Mouse (Mus musculus) cerebellum, adult 9-11 months (tissue): ENCODE results near the gene Ppm1h.
A peak's percentile ranks its signal among the peaks of the same experiment; 100 is the strongest.

Experiments
- DNase-seq: peaks from one replicate; pipeline ENCODE4 v3.0.0; 2022

Ppm1h gene

DNA sequence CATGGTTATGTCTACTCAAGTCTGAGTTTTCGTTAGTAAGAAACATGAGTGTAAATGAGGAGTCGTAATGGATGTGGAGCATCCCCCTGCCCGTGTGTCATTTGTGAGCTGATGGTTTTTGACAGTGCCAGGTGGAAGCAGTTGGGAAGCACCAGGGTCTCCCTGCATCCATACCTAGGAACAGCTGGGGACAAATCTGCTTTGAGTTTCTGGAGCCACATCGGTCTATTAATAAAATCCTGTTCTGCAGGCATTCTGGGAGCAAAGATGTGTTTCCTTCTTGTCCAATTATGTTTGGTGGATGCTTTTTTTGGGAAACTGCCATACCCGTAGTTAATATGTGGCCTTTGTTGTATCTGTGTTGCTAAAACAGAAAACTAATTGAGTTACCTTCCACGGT is 26.9 kb downstream of the Ppm1h start:
- no peak for DNase-seq

DNA sequence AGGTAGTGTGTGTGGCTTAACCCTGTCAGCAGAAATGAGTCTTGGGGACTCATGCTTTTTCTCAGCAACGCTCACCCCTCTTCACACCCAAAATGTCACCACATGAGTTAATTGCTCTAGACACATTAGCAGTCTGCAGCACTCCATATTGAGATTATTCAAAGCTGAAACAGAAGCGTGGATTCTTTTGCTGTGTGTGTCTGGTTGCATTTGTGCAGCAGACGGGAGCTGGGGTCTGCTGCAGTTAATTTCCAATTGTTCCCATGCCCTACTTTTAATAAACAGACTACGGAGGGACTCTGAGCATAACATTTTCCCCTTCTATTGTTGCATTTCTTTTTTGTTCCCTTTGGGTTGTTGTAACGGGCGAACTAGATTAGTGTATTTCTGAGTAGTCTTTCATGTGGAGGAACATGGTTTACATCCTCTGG is 32.8 kb downstream of the Ppm1h start:
- no peak for DNase-seq

DNA sequence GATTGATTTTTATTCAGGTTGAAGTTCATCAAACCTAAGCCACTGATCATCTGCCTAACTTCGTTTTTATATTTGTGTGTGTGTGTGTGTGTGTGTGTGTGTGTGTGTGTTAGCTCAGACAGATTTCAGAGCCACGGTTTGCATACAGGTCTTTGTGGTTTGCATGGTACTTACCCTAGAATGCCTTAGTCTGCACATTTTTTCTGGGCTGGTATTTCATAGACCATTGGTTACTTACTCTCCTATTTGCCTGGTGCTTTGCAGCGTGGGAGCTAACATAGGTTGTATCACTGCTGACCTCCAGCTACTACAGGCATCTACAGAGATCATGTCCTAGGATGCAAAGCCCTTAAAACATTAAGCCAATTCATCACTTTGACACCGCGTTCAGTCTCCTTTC is 33.7 kb downstream of the Ppm1h start:
- no peak for DNase-seq

DNA sequence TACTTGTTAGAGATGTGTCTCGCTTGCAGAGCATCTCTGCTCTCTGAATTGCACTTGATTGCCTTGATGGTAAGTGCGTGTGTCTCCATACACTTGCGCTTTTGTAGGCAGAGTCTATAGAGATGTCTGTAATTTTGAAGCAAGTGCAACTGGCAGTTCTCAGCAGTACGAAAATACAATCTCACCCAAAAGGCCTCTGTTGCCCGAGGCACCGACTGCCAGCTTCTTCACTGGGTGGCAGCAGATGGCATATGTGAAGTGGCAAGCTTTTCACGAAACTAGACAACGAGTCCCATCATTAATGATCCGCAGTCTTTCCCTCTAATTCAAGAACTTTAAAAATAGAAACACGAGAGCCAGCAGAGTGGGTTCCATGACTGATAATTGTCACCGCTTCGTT is 37.3 kb downstream of the Ppm1h start:
- DNase-seq, result peak; percentile 74

DNA sequence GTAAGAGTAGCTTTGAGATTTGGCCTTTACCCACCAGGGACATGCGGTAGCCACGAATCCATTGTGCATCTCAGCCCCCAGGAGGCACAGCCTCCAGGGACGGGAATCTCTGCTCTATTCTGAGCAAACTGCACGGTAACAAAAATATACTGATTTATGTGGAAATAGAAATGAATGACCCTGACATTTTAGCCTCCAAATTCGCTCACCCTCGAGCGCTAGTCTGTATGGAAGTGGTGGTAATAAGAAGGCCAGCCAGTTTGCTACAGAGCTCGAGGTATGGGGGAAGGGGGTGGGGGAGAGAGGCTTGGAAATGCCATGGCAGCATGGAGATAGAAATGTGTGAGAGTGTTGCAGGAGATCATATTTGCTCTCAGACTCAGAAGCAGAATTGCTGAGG is 37.7 kb downstream of the Ppm1h start:
- DNase-seq, result no peak

DNA sequence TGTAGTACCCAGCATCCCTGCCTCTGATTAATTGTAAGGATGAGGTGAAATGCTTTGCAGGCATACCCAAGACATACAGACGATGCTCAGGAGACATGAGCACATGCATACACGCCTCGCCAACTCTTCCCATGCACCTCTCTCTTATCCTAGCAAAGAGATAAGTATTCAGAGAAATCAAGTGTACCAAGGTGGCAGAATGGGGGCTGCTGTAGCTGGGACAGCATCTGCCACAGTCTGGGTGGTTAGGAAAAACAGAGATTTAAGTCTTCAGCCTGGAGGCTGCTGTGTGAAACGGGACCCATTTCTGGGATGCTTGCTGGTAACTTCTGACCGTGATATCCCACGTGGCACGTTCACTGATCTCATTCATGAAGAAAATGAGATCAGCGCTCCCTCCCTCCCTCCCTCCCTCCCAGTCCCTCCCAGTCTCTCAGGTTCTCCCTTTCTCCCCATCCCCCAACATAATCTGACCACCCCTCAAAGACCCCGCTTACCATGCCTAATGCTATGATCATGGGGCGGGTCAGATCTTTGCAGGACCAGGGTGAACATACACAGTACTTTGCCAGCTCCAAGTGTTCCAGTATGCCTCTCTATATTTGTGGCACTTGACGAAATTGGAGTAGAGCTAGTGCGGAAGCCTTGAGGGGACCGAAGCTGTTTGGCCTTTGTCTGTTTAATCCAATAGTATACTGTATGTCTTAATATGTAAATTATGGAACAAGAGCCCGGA is 38.3 kb downstream of the Ppm1h start:
- no peak for DNase-seq

DNA sequence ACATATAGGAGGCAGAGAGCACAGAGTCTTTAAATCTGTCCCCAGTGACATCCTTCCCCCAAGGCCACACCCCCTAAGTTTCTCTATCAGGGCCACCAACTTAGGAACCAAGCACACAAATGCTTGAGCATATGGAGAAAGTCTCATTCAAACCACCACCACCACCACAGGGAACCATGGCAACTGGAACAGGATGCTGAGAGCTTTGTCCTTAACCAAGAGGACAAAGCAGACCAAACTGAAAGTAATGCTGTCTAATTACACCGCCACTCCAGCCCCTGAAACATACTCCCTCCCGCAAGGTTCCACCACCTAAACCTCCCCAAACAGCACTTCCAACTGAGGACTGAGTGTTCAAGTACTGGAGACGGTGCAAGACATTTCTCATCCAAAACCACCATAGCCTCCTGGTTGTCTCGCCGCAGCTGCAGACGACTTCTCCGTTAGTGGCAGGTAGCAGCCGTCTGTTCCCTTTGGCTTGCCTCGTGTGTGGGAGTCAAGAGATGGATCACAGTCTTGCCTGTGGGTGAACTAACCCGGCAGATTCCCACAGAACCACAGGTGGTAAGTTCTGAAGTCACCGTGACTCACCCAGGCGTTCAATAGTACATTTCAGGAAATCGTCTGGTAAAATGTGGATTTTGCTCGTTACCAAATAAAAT is 39.3 kb downstream of the Ppm1h start:
- peak; percentile 57 for DNase-seq

DNA sequence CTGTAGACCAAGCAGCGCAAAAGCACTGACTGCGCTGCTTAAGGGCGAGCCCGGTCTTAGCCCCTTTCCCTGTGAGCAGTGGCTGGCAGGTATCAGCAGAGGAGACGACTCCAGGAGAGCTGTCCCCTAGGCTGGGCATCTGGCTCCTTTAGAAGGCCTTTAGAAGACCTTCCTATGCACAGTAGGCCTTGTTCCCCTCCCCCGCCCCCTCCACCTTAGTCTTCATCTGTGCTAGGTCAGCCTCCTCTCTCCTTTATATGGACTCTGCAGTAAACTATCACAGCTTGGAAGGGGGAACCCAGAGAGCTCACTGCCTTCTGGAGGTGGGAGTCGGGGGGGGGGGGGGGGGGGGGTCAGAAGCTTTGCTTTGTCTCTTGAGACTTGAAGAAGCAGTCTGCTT is 40.4 kb downstream of the Ppm1h start:
- DNase-seq, result no peak

DNA sequence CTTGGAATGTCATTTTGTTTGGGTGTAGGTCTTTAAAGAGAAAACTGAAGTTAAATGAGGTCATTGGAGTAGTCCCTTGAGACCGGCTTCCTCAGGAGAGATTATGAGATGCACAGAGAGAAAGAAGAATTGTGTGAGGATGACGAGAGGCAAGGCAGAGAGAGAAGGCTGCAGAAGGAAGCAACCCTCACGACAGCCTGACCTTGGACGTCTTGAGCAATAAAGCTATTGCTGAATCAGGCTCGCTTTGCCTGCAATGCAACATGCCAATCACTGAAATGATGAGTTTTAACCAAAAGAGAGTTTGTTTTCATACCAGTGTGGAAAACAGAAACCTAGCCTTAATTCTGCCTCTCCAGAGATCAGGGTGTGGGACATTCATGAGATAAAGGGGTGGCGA is 43.5 kb downstream of the Ppm1h start:
- no peak for DNase-seq

DNA sequence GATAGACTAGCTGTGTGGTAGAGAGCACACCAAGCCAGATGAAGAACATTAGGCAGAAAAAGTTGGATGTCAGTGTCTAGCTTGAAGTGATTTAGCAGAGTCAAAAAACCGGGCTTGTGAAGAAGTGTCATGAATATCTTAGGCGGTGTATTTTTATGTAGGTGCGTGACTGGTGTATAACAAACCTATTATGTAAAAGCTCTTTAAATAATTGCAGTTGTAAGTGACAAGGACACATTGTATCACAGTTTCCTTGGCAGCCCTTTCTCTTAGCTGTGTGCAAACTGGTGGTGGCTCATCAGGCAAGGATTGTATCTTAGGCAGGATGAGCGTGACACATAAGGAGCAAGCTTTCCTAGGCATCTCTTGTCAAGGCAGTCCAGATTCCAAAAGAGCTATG is 46.1 kb downstream of the Ppm1h start:
- no peak for DNase-seq

DNA sequence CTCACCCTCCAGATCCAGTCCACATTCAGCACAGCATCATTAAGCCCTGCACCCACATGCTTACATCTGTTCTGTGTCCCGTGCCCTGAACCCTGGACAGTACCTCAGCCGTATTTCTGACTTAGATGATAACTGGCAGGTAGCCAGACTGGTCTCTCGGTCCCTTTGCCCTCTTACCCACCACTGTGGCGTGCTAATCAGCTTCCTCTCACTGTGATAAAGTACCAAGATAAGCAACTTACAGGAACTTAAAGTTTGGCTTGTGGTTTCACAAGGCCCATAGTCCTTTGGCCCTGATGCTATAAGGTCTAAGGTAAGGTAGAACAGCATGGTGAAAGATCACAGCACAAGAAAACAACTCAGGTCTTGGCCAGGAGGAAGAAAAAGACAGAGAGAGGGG is 48.7 kb downstream of the Ppm1h start:
- DNase-seq, result no peak

DNA sequence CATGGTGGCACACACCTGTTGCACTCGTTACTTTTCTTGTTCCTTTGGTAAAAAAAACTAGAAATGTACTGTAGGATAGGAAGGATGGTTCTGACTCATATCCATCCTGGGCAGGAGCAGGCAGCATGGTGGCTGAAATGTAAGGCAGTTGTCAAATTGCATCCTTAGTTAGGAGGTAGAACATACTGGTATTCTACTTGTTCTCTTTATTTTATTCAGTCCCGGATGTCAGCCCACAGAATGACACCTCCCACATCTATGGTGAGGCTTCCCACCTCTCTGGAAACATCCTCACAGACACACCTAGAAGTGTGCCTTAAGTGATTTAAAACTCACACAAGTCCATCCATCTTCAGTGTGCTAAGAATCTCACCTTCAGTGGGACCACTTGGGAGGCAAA is 49.6 kb downstream of the Ppm1h start:
- DNase-seq, result no peak

DNA sequence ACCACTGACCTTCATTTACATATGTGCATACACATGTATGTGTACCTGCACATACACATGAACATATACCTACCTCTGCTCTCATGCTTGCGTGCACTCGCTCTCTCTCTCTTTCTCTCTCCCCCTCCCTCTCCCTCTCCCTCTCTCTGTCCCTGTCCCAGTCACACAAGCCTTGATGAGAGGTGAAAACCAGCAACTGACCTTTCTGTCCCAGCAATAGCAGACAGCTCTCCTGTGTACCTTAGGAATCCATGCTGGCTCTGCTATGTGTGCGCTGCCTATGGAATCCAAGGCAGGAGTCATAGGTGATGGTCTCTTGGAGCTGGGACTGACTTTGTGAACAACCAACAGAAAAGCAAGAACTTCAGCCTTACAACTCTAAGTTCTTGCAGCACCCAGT is 53.6 kb downstream of the Ppm1h start:
- DNase-seq, result no peak

DNA sequence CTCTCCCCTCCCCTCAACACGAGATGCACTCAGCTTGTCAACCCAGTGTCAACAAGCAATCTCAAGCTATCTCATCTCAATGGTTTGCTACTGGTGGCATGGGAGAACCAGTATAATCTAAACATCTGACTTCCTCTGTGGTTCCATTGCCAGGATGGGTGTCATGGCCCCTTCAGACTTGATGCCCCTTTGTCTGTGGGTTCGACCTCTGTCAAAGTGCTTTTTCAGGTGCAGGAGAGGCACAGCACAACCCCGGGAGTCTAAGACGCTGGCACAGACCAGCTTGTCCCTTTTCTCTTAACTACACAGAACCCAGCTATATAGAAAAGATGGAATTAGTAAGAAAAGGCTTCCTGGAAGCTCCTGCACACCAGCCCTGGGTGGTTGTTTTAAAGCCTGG is 56.0 kb downstream of the Ppm1h start:
- no peak for DNase-seq

DNA sequence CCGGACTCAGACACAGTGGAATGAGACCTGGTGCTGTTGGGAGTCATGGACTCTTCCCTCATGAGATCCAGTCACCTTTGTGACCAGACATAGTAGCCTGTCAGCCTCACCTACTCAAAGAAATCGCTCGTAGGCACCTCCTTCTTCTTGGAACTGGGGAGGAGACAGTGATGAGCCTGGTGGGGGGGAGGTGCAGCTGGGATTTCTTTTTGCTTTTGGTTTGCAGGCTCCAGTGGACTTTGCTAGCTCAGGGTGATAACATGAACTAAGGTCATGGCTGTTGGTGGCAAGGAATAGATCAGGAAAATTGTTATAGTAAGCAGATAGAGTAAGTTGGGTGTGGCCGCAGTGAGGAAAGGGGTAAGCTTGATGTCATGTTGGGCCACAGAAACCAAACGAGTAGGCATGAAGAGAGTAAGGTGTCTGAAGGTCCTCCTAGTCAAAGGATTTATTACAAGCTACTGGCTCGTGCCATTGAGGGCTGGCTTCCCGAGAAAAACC is 56.8 kb downstream of the Ppm1h start:
- DNase-seq, result no peak

DNA sequence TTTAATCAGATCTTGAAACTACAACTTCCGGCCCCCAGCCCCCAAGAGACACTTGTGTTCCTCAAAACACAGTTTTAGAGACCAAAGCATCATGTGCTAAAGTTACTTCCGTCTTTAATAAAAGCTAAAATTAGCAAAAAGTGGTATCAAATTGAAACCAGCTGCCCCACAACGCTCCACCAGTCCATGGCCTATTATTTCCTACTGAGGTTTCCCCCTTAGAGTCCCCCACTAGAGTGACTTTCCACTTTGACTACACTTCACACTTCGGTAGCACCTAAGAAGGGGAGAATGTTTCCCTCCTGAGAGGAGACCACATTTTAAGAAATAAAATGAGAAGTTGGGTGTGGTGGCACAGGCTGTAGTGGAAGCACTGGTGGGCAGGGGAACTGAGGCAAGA is 58.3 kb downstream of the Ppm1h start:
- DNase-seq, result no peak

DNA sequence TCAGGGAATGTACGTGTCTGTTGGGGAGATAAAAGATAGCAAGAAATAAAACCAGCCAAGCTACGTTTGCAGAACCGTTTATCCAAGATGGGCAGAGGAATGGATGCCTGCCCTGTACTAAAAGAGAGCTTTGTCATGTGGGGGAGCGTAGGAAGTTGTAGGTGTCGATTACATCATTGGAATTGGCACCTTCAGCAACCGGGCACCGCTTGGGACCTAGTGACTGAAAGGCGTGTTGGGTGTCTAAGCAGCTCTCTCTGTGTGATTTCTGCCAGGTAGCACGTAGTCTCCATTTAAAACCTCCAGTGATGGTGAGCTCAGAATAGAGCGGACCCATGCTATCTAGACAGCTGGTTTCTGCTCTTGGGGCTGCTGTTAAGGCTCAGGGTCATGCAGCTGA is 60.0 kb downstream of the Ppm1h start:
- no peak for DNase-seq

DNA sequence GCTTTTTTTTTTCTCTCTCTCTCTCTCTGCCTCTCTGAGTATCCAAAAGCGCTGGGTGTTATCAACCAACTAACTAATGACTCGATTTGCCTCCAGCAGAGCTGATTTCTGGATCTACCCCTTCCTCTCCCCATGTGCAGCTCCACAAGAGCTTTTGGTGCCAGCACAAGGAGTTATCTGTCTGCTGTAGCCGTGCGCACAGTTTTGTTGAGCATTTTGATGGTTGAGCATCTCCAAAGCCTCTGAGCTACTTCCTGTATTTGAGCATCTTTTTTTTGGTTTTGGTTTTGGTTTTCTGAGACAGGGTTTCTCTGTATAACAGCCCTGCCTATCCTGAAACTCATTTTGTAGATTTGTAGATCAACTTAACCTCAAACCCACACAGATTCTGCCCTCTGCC is 60.5 kb downstream of the Ppm1h start:
- no peak for DNase-seq

DNA sequence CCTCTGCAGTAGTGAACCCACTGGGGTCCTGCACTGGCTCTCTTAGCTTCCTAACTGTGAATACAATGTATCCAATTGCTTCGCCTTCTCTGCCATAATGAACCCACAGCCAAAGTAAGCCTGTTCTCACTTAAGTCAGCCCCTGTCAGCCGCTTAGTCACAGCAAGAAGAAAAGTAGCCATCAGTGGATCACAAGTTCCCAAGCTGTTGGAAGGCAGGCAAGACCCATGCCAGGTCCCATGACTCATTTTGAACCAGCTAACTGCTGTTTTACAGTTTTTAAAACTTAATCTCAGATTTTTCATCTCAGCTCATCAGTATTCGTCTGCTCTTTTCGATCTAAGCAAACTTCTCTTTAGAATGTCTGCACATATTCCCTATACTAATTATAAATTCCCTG is 61.6 kb downstream of the Ppm1h start:
- no peak for DNase-seq

DNA sequence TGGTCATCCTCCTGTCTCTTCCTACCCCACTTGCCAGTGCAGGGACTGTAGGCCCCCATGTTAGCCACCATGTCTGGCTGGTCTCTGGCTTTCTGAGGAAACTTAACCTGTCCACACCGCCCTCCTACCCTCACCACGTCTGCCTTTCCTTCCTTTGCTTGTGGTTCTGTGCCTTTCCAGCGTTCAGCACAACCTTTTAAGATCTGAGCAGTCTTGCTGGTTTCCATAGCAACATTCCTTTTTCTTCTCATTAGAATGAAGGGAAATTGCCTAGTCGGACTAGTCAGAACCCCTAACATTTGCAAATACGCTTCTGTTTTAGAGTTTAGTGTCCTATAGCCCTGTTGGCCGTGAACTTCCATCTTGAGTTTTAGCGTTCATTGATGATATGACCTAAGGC is 62.6 kb downstream of the Ppm1h start:
- DNase-seq, result no peak

DNA sequence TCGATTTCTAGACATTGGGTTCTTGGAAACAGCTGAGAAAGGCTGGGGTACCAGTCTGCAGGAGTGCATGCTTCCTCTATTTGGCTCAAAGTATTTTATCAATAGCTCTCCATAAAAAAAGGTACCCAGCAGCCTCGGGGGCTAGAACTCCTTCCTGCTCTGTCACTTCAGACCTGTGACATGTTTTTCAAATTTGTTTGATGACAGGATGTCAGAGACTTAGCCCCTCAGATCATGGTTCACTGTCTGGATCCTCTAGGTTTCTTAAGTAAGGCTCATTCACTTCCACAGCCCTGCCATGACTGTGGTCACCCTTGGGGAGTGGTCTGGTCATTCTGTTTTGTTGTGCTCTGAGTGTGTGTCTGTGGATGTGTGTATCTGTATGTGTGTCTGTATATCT is 63.6 kb downstream of the Ppm1h start:
- no peak for DNase-seq

DNA sequence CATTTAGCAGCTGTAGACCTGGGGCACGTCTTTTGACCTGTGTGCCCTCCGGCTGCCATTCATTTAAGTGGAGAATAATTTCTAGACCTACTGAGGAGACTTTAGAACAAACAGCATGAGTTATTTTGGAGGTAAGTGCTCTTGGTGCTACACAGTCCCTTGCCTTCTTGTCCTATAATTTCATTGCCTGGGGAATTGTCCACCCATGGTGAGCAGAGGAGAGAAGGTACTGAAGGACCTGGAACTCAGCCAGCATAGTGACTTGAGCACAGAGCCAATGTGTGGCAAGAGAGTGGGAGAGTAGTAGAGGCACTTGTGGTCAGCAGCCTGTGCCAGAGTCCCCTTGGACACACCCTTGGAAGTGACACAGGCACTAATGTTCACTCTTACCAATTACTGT is 64.8 kb downstream of the Ppm1h start:
- no peak for DNase-seq

DNA sequence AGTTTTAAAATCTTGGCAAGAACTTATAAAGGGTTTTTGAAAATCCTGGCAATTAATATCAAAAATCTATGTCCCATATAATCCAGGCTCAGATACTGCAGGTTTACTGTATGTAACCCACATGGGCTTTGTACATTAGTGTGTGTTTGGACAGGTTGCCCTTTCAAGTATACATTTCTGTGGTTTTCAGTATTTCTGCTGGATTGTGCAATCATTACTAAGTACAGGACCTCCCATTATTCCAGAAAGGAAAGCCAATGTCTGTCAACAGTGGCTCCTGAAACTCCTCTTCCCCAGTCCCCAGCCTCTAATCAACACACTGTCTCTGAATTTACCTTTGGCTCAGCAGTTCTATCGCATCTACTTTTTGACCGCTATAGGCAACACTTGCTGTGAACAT is 66.4 kb downstream of the Ppm1h start:
- DNase-seq, result no peak

DNA sequence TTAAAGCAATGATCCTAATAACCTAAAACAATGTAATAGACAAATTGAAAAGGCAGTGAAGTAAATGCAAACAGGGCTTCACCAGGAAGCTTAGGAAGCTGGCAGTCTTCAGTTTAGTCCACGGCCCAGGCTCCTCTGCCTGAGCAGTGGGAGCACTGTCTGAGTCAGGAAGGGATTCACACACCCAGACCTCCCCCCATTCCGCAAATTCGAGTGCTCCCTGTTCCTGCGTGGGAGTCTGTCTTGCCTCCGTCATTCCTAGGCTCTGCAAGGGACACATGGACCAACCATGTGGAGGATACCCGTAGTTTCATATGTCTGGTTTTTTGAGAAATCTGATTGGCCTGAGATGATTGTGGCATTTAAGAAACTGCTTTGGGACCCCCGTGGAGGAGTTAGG is 67.6 kb downstream of the Ppm1h start:
- no peak for DNase-seq
